ENCODE assay signal across 33 mouse cellular contexts in the genomic region with DNA sequence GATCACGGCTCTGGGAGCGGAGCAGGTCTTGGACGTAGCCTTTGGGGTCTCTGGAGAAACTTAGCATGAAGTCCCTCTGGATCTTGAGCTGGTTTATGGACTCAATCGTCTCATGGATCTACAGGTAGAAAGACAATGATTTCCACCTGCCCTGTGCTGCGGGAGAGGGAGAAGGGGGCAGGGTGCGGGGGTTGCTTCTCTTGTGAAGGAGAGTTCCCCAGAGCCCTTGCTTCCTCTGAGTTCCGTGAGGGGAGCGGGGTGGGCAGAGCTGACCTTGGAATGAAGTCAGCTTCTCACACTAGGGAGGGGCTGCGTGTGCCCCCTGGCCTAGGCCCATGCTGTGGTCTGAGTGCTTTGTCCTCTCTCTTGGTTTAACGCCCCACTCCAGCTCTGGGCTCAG. TPM values are rescaled to one million over a fixed set of nuclear protein-coding genes. Genes with fewer than 3 reads are reported as not detected.
"Had no signal": no experiment of that assay in that cellular context is flagged by ENCODE, and none has a peak within 500 bp of the region (broad histone marks: within the 10 kb centered on the region; RNA-seq: fewer than 3 reads in every experiment).

No protein-coding gene starts in this region.

- ATAC-seq: hindbrain, embryonic 16.5 days; inflammation-experienced regulatory T-cells, adult 6 months; intestine, embryonic 15.5 days; intestine, postnatal 0 days had no signal

- H3K4me2 ChIP-seq: heart, embryonic 11.5 days; heart, embryonic 13.5 days; heart, embryonic 15.5 days; hindbrain, embryonic 12.5 days; hindbrain, embryonic 14.5 days; intestine, embryonic 15.5 days; limb, embryonic 12.5 days had no signal

- H3K9ac ChIP-seq: heart, embryonic 15.5 days; hindbrain, embryonic 14.5 days; intestine, embryonic 15.5 days; kidney, embryonic 15.5 days; limb, embryonic 12.5 days; liver, embryonic 15.5 days had no signal

- H3K27ac ChIP-seq: heart, adult 2 months; heart, embryonic 13.5 days; heart, embryonic 15.5 days; hindbrain, embryonic 10.5 days; hindbrain, embryonic 12.5 days; hindbrain, embryonic 14.5 days; intestine, embryonic 15.5 days; kidney, embryonic 15.5 days; kidney, postnatal 0 days; left cerebral cortex, adult 2 months; limb, embryonic 10.5 days; limb, embryonic 12.5 days; liver, embryonic 13.5 days; liver, embryonic 15.5 days had no signal

- H3K27me3 ChIP-seq: heart, embryonic 13.5 days; heart, embryonic 15.5 days; intestine, embryonic 15.5 days had no signal

- H3K9me3 ChIP-seq: heart, embryonic 13.5 days; heart, embryonic 15.5 days; hindbrain, embryonic 10.5 days; hindbrain, embryonic 12.5 days; intestine, embryonic 15.5 days; kidney, embryonic 15.5 days; limb, embryonic 10.5 days; limb, embryonic 12.5 days; liver, embryonic 13.5 days; liver, embryonic 15.5 days had no signal

- DNase-seq: gastrocnemius, adult 2 months; gastrocnemius, postnatal 10 days; gastrocnemius, postnatal 25 days; heart, adult 2 months; heart, postnatal 14 days; heart, postnatal 4 days; kidney, adult 2 months; kidney, adult 9 months; kidney, postnatal 14 days; layer of hippocampus, adult 9-11 months; liver, embryonic 13.5 days had no signal

- H3K4me3 ChIP-seq: heart, adult 2 months; heart, embryonic 13.5 days; heart, embryonic 15.5 days; hindbrain, embryonic 10.5 days; hindbrain, embryonic 12.5 days; intestine, embryonic 15.5 days; kidney, embryonic 15.5 days; left cerebral cortex, adult 2 months; limb, embryonic 10.5 days; limb, embryonic 12.5 days; liver, embryonic 13.5 days; liver, embryonic 15.5 days had no signal

RNA-seq across cellular contexts. Expression of gene 4931409K22Rik, which starts 36.6 kb away (rescaled TPM):
- total RNA-seq: gastrocnemius, adult 2 months; gastrocnemius, postnatal 10 days; gastrocnemius, postnatal 25 days; gastrocnemius, postnatal 4 days; granulocyte monocyte progenitor cell, adult 5-6 weeks; heart, adult 2 months; heart, postnatal 14 days; heart, postnatal 4 days; layer of hippocampus, adult 18-20 months; layer of hippocampus, postnatal 14 days had no signal
- polyA plus RNA-seq: heart, embryonic 11.5 days; heart, embryonic 15.5 days; heart, postnatal 0 days; hindbrain, embryonic 12.5 days; inflammation-experienced regulatory T-cells, adult 6 months; intestine, postnatal 0 days; large intestine, adult 2 months; liver, embryonic 13.5 days; liver, embryonic 15.5 days had no signal

RNA-seq across cellular contexts. Expression of gene Asb10, which starts 52.5 kb away (rescaled TPM):
- total RNA-seq: granulocyte monocyte progenitor cell, adult 5-6 weeks; left cerebral cortex, adult 2 months had no signal
- polyA plus RNA-seq: inflammation-experienced regulatory T-cells, adult 6 months had no signal
